Mouse (Mus musculus): ENCODE data around the gene Tango6. TPM values are rescaled to one million over a fixed set of nuclear protein-coding genes. Genes with fewer than 3 reads are reported as not detected.

The Tango6 gene
- polyA plus RNA-seq, 1 experiment from 2014 or later: 6.0 TPM

DNA sequence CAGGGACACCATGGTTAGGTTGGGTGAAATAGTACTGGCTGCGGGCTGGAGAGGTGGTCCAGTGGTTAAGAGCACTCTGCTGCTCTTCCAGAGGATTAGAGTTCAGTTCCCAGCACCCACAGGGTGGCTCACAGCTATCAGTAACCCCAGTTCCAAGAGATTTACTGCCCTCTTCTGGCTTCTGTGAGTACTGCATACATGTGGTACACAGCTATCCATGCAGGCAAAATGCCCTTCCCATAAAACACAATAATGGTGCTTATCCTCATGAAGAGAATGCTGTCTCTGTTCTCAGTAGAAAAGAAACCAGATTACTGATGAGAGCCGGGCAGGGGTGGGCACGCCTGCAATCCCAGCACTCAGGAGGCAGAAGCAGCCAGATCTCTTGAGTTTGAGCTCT lies 123.0 kb downstream of the Tango6 start:
- ATAC-seq (ENCODE audit: low read depth): no peak
- WGBS: 97% methylated on average over 3 of the region's 3 CpGs

DNA sequence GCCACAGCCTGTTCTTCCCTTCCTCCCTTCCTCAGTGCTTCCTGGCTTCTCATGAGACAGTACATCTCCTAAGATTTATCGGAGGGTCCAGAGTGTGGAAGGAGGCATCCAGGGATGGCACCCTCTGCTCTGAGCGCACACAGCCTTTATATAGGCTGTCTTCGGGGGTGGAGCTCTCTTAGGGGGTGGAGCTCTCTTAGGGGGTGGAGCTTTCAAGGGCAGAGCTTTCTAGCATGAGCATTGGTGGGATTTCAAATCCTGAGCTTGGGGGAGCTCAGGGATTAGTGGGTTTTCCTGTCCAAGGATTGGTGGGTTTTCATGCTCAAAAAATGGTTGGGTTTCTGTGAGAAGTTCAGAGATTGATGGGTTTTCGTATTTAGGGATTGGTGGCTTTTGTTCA lies 124.6 kb downstream of the Tango6 start:
- 0 out of 2 replicates have a peak, but pooled peaks cover 4% of the 10 kb centered on the region for H3K36me3 ChIP-seq
- 90% methylated on average over 4 of the region's 4 CpGs for WGBS
- H3K4me3 ChIP-seq: no peak overlapping the region
- H3K4me1 ChIP-seq (replicated peaks): no peaks in the 10 kb centered on the region
- H3K9ac ChIP-seq: no peak overlapping the region
- no peaks in the 10 kb centered on the region for H3K9me3 ChIP-seq
- no peak for ATAC-seq (ENCODE audit: low read depth)
- H3K27me3 ChIP-seq: no peaks in the 10 kb centered on the region
- H3K4me2 ChIP-seq: no peak overlapping the region
- H3K27ac ChIP-seq (replicated peaks): no peak overlapping the region

More for the DNA sequence above, 123.0 kb downstream of the Tango6 start:
- Histone ChIP-seq H3K4me3 (no peak overlapping the region), H3K27ac (replicated peaks) (no peak overlapping the region), H3K9me3 (no peaks in the 10 kb centered on the region), H3K9ac (no peak overlapping the region), H3K27me3 (no peaks in the 10 kb centered on the region), H3K36me3 (0 out of 2 replicates have a peak, but pooled peaks cover 4% of the 10 kb centered on the region), H3K4me2 (no peak overlapping the region), H3K4me1 (replicated peaks) (no peaks in the 10 kb centered on the region)

DNA sequence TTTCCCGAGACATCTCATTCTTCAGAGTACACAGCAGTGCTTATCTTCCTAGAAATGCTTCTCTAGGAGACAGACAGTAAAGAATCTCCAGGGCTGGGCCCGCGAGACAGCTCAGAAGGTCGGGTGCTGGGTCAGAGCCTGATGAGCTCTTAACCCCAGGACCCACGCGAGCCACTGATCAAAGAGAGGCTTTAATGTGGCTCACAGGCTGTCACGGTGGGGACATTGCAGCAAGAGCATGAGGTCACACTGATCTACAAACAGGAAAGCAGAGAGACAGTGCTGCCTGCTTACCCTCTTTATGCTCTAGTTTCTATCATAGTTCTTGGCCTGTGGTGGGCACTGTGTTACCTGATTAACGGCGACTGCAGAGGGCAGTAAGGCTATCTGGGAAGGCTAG lies 126.9 kb downstream of the Tango6 start:
- H3K36me3 ChIP-seq: 0 out of 2 replicates have a peak, but pooled peaks cover 4% of the 10 kb centered on the region
- ATAC-seq (ENCODE audit: low read depth): no peak
- H3K4me2 ChIP-seq: no peak overlapping the region
- WGBS: 34% methylated on average over 9 of the region's 9 CpGs
- no peak overlapping the region for H3K9ac ChIP-seq
- no peak overlapping the region for H3K27ac ChIP-seq (replicated peaks)
- no peak overlapping the region for H3K4me3 ChIP-seq
- H3K4me1 ChIP-seq (replicated peaks): no peaks in the 10 kb centered on the region
- no peaks in the 10 kb centered on the region for H3K27me3 ChIP-seq
- H3K9me3 ChIP-seq: no peaks in the 10 kb centered on the region

DNA sequence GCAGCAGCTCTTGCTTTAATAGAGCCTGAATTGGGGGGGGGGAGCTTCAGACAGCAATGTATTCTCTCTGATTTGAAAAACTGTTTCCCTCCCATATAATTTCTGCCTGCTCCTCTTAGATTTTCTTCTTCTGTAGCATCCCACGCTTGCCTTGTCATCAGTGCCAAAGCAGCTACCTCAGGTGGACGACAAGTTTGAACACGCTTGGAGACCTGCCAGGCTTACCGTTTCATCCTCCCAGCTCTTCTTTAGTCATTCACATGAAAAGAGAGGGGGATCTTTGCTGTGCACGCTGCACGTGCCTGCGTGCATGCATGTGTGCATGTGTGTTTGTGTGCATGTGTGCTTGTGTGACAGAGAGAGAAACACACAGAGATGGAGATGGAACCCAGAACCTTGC lies 127.5 kb downstream of the Tango6 start:
- Histone ChIP-seq H3K9me3 (no peaks in the 10 kb centered on the region), H3K9ac (no peak overlapping the region), H3K36me3 (0 out of 2 replicates have a peak, but pooled peaks cover 4% of the 10 kb centered on the region), H3K27me3 (no peaks in the 10 kb centered on the region), H3K4me2 (no peak overlapping the region), H3K4me1 (replicated peaks) (no peaks in the 10 kb centered on the region), H3K27ac (replicated peaks) (no peak overlapping the region), H3K4me3 (no peak overlapping the region)
- WGBS: 93% methylated on average over 7 of the region's 7 CpGs
- ATAC-seq (ENCODE audit: low read depth): no peak

DNA sequence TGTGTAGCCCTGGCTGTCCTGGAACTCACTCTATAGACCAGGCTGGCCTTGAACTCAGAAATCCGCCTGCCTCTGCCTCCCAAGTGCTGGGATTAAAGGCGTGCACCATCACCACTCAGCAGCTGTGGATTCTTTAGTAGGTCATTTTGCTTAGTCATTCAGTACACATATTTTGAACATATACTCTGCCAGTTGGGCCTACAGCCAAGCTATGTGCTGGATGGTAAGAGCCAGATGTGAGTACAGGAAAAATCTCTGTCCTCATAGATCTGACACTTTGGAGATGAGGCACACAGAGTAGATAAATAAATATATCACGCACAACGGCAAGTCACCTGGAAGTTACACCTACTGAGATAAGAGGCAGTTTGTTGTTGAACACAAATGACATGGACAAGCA lies 129.7 kb downstream of the Tango6 start:
- ATAC-seq (ENCODE audit: low read depth): no peak
- 0 out of 2 replicates have a peak, but pooled peaks cover 6% of the 10 kb centered on the region for H3K4me1 ChIP-seq (replicated peaks)
- no peaks in the 10 kb centered on the region for H3K27me3 ChIP-seq
- H3K9me3 ChIP-seq: no peaks in the 10 kb centered on the region
- H3K27ac ChIP-seq (replicated peaks): no peak overlapping the region
- no peak overlapping the region for H3K4me3 ChIP-seq
- H3K4me2 ChIP-seq: no peak overlapping the region
- WGBS: 93% methylated on average over 4 of the region's 4 CpGs
- H3K36me3 ChIP-seq: no peaks in the 10 kb centered on the region
- H3K9ac ChIP-seq: no peak overlapping the region

DNA sequence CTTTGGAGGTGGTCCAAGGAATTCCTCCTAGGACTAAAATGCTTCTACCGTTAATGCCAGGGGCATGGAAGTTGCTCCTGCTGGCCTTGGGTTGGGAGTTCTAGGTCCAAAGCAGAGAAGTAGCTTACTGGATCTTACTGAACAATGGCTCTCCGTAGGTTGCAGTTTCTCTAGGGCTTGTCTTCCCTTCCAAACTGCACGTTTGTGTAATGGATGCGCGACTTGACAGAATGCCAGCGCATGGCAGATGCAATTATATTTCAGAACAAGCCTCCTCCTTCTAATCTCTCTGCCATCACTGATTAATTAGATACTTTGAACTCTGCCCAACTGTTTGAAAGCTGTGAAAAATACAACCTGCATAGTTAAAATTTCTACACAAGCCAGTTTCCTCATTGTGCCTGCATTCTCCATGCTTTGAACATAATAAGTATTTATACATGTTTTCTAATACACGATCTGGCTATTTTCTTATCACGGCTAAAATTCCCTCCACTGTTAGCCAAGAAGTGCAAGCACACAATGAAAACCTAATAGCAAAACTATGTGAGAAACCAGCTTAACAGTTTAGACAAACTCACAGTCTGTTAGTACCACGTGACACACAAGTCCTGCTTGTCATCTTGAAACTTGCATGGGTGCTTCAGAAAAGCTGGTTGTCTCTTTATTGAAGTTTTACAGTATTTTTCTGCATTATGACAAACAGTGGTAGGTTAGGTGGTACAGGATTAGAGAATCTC lies 133.7 kb downstream of the Tango6 start:
- Histone ChIP-seq H3K27ac (replicated peaks) (no peak overlapping the region), H3K9me3 (no peaks in the 10 kb centered on the region), H3K9ac (no peak overlapping the region), H3K4me3 (no peak overlapping the region), H3K36me3 (no peaks in the 10 kb centered on the region), H3K4me2 (no peak overlapping the region), H3K27me3 (no peaks in the 10 kb centered on the region), H3K4me1 (replicated peaks) (peaks cover 17% of the 10 kb centered on the region)
- ATAC-seq (ENCODE audit: low read depth): no peak
- WGBS: 76% methylated on average over 9 of the region's 9 CpGs

DNA sequence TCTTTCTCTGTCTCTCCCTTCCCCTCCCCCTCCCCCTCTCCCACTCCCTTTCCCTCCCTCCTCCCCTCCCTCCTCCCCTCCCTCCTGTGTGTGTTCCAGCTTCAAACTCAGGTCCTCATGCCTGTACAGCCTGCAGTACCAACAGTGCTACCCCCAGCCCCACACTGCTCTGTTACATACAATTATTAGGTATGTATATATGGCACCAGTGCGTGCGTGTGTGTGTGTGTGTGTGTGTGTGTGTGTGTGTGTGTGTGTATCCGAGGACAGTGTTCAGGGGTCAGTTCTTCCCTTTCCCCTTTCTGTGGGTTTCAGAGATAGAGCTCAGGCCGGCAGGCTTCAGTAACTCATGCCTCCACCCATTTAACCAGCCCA lies 134.3 kb downstream of the Tango6 start:
- no peak overlapping the region for H3K4me2 ChIP-seq
- 75% methylated on average over 4 of the region's 4 CpGs for WGBS
- no peak overlapping the region for H3K27ac ChIP-seq (replicated peaks)
- no peak overlapping the region for H3K9ac ChIP-seq
- ATAC-seq (ENCODE audit: low read depth): no peak
- no peaks in the 10 kb centered on the region for H3K27me3 ChIP-seq
- no peaks in the 10 kb centered on the region for H3K36me3 ChIP-seq
- no peaks in the 10 kb centered on the region for H3K9me3 ChIP-seq
- H3K4me1 ChIP-seq (replicated peaks): peaks cover 17% of the 10 kb centered on the region
- H3K4me3 ChIP-seq: no peak overlapping the region

DNA sequence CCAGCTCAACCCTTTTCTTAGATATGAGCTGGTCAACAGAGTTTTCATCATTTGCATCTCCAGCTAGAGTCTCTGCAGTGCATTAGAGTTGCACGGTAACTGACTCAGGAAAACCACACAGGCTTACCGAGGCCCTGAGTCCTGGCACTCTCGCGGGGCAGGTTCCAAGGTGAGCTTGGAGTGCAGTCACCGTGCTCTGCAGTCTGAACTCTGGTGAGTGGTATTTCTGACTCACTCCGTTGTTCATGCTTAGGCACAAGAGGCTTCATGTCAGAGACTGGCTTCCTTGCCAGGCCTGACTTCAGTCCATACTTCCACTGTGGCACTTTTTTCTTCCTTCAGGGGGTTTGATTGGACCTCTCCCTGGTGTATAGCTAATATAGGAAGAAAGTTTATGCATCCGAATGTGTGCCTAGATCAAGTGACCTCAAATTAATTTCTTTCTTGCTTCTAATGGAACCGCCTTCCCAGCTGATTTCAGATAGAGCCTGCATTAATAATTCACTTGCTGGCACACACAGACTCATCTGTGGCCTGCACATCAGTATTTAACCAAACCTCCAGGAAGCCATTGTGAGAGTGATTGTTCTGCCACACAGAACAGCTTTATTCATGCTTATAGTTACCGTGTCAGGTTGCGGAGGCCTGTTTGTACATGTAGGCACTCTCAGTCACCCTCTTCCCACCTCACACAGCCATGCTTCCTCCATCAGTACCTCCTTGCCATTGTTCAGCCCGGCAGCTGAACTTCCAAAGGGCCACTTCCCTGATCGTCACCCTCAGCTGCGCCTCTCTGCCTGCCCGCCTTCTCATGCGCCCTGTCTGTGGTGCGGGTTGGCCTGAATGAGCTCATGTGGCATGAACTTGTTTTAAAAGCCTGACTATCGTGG lies 136.0 kb downstream of the Tango6 start:
- H3K9ac ChIP-seq: no peak overlapping the region
- no peak overlapping the region for H3K4me2 ChIP-seq
- H3K27me3 ChIP-seq: no peaks in the 10 kb centered on the region
- no peak overlapping the region for H3K4me3 ChIP-seq
- no peak overlapping the region; the same call in 1 of the 2 replicates for H3K27ac ChIP-seq (replicated peaks)
- 68% methylated on average over 17 of the region's 17 CpGs for WGBS
- H3K4me1 ChIP-seq (replicated peaks): peaks cover 17% of the 10 kb centered on the region
- no peaks in the 10 kb centered on the region for H3K9me3 ChIP-seq
- no peaks in the 10 kb centered on the region; the same call in 1 of the 2 replicates for H3K36me3 ChIP-seq
- no peak for ATAC-seq (ENCODE audit: low read depth)

DNA sequence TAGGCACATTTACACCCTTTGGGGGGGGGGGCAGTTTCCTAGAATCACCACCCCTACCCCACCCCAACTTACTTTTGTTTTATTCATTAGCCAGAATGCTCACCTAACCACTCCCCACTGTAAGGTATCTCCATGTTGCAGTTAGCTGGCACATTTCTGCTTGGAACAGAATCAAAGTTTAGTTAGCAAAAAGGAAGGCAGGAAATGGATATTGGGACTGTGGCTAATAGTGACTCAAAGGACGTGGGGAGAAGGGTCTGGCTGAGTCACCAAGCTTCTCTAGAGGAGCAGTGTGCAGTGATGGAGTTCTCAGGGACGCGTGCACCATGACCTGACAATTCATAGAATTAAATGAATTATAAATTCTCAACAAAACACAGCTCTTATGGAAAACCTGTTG lies 136.7 kb downstream of the Tango6 start:
- 95% methylated on average over 3 of the region's 3 CpGs for WGBS
- Histone ChIP-seq H3K27ac (replicated peaks) (no peak overlapping the region; the same call in 1 of the 2 replicates), H3K36me3 (no peaks in the 10 kb centered on the region; the same call in 1 of the 2 replicates), H3K9me3 (no peaks in the 10 kb centered on the region), H3K4me2 (no peak overlapping the region), H3K4me1 (replicated peaks) (peaks cover 17% of the 10 kb centered on the region), H3K9ac (no peak overlapping the region), H3K4me3 (no peak overlapping the region), H3K27me3 (no peaks in the 10 kb centered on the region)
- ATAC-seq (ENCODE audit: low read depth): no peak

DNA sequence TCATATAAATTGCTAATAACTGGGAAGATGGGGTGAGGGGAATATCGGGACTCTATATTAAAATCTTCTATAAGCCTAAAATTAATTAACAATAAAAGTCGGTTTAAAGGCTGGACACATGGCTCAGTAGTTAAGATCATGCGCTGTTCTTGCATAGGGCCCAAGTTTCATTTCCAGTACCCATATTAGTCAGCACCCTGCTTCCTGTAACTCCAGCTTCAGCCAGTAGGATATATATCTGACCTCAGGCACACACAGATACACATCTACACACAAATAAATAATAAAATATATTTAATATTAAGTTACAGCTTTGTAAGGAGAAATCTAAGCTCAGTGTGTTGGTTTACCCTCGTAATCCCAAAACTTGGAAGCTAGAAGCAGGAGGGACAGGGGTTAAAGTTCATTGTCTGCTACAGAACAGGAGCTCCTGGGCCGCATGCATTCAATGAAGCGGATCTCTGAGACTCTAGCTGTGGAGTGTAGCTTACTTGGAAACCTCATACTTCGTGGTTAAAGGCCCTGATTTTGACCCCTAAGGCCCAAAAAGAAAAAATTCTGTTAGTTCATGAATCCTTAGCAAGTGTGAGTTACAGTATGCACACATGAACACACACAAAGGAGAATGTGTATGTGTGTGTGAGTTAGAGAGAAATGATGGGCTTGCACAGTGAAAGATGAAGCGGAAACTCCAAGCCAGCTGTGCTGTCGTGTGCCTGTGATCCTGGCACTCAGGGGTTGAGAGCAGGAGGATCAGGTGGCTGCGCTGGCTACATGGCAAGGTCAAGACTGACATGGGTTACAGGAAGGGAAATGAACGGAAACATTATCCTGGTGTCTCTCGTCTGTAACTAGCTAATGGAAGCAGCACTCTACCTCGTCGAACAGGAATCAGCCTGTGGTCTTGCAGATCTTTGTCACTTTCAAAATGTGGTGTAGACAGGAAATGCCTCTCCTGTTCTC lies 138.0 kb downstream of the Tango6 start:
- 84% methylated on average over 14 of the region's 14 CpGs for WGBS
- H3K27me3 ChIP-seq: no peaks in the 10 kb centered on the region
- H3K4me3 ChIP-seq: no peak overlapping the region
- H3K4me2 ChIP-seq: no peak overlapping the region
- no peak overlapping the region for H3K27ac ChIP-seq (replicated peaks)
- peaks cover 17% of the 10 kb centered on the region for H3K4me1 ChIP-seq (replicated peaks)
- no peaks in the 10 kb centered on the region for H3K9me3 ChIP-seq
- no peak overlapping the region for H3K9ac ChIP-seq
- H3K36me3 ChIP-seq: no peaks in the 10 kb centered on the region; the same call in 1 of the 2 replicates
- no peak for ATAC-seq (ENCODE audit: low read depth)

DNA sequence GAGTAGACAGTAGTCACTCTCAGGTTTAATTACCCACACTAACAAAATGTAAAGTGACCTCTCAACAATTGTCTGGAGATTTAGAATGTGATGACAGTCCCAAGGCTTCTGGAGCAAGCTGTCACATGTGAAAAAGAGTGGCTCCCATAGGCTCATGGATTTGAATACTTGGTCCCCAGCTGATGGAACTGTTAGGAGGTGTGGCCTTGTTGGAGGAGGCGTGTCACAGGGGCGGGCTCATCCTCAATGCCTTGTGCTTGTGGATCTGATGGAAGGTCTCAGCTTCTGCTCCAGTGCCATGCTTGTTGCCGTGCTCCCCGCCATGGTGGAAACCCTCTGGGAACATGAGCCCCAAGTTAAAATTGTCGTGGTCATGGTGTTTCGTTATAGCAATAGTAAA lies 146.1 kb downstream of the Tango6 start:
- H3K36me3 ChIP-seq: no peaks in the 10 kb centered on the region; the same call in 1 of the 2 replicates
- no peaks in the 10 kb centered on the region for H3K27me3 ChIP-seq
- H3K4me3 ChIP-seq: no peak overlapping the region
- ATAC-seq (ENCODE audit: low read depth): no peak
- H3K27ac ChIP-seq (replicated peaks): no peak overlapping the region
- H3K4me1 ChIP-seq (replicated peaks): no peaks in the 10 kb centered on the region
- H3K9ac ChIP-seq: no peak overlapping the region
- WGBS: 84% methylated on average over 6 of the region's 6 CpGs
- H3K9me3 ChIP-seq: no peaks in the 10 kb centered on the region
- H3K4me2 ChIP-seq: no peak overlapping the region

Measured in neural tube, embryonic 13.5 days (tissue).